Comparison of ENCODE assay signal across 18 mouse cellular contexts in the genomic region with DNA sequence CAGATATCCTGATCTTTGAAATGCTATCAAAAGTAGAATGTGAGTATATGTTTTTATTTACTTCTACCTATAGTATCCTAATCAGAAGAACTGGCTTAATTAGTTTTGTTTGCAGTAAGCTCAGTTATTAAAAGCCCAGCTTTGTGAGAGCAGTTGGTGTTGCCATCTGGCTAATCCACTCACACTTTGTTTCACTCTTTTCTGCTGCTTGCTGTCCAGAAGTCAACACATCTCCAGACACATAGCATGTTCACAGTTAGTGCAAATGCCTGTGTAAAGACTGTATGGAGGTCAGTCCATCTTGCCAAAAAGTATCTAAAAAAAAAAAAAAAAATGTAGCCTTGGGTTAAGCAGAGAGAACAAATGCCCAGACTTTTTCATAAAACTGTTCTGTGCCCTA. TPM values are rescaled to one million over a fixed set of nuclear protein-coding genes. Genes with fewer than 3 reads are reported as not detected.
"Had no signal": no experiment of that assay in that cellular context is flagged by ENCODE, and none has a peak within 500 bp of the region (broad histone marks: within the 10 kb centered on the region; RNA-seq: fewer than 3 reads in every experiment).

No protein-coding gene starts in this region.

- H3K36me3 ChIP-seq: limb, embryonic 12.5 days; liver, embryonic 13.5 days; lung, embryonic 15.5 days; midbrain, embryonic 13.5 days; neural tube, embryonic 15.5 days had no signal

- H3K4me3 ChIP-seq: limb, embryonic 12.5 days; liver, embryonic 13.5 days; lung, embryonic 15.5 days; midbrain, embryonic 13.5 days; myocyte; neural tube, embryonic 15.5 days had no signal

- ATAC-seq: inflammation-experienced regulatory T-cells, adult 6 months; intestine, postnatal 0 days; liver, postnatal 0 days; midbrain, embryonic 13.5 days had no signal

- DNase-seq: kidney, adult 8-10 months; kidney, postnatal 25 days; liver; liver, embryonic 13.5 days; liver, postnatal 0 days; lung, postnatal 14 days; right cerebral cortex, postnatal 4 days; spleen, adult 18-20 months; thymus, adult 18-20 months; thymus, postnatal 14 days had no signal

- H3K27ac ChIP-seq: limb, embryonic 12.5 days; liver, embryonic 13.5 days; lung, embryonic 15.5 days; midbrain, embryonic 13.5 days; neural tube, embryonic 15.5 days had no signal

- H3K9me3 ChIP-seq: liver, embryonic 13.5 days; lung, embryonic 15.5 days; neural tube, embryonic 15.5 days had no signal

- H3K9ac ChIP-seq: limb, embryonic 12.5 days; liver, embryonic 13.5 days; liver, postnatal 0 days; lung, embryonic 15.5 days; midbrain, embryonic 13.5 days; neural tube, embryonic 15.5 days had no signal

- H3K4me2 ChIP-seq: limb, embryonic 12.5 days; liver, embryonic 13.5 days; lung, embryonic 15.5 days; midbrain, embryonic 13.5 days; neural tube, embryonic 15.5 days had no signal

- H3K27me3 ChIP-seq: liver, embryonic 13.5 days; lung, embryonic 15.5 days; midbrain, embryonic 13.5 days; neural tube, embryonic 15.5 days had no signal

- H3K4me1 ChIP-seq: limb, embryonic 12.5 days; liver, embryonic 13.5 days; lung, embryonic 15.5 days; midbrain, embryonic 13.5 days; neural tube, embryonic 15.5 days had no signal

RNA-seq across cellular contexts. Expression of a gene that starts 27.7 kb away (rescaled TPM):
- total RNA-seq: megakaryocyte-erythroid progenitor cell, adult 5-6 weeks had no signal
- polyA plus RNA-seq: inflammation-experienced regulatory T-cells, adult 6 months; liver, postnatal 0 days; myocyte had no signal
